Mouse (Mus musculus) left cerebral cortex, adult 9 months (tissue): ENCODE measurements around the gene Zfp868.
"Not testable (repeated sequence)": the region's sequence is repeated elsewhere in the genome, so short reads cannot be mapped to it uniquely, and the experiment has no call there.

Experiments
- DNase-seq, 2 experiments: peaks; one replicate each; pipeline ENCODE4 v3.0.0; 2022; ENCODE audit warnings: low spot score in 2 of 2

The Zfp868 gene

GRCm38 (mm10) chr8:69625095-69625789 is at the start of gene Zfp868:
Gene Zfp868 (minus strand): TSS chr8:69625548.
- DNase-seq, result peak; percentile 90 to 97

- DNase-seq, result not testable (repeated sequence)
Observed at GRCm38 (mm10) chr8:69665051-69665450, 39.7 kb upstream of the Zfp868 start.

GRCm38 (mm10) chr8:69661294-69661693 is 35.9 kb upstream of the Zfp868 start:
- no peak for DNase-seq

- peak; percentile 76 to 94 for DNase-seq
Observed at GRCm38 (mm10) chr8:69654358-69654981, 29.1 kb upstream of the Zfp868 start, which contains the start of gene Zfp964. Gene Zfp964 (plus strand): TSS chr8:69654479.

GRCm38 (mm10) chr8:69653808-69654357 is 28.5 kb upstream of the Zfp868 start:
- DNase-seq, result no peak

GRCm38 (mm10) chr8:69618078-69618477 is 7.3 kb downstream of the Zfp868 start:
- no peak for DNase-seq

- DNase-seq, result no peak
Observed at GRCm38 (mm10) chr8:69614687-69615086, 10.7 kb downstream of the Zfp868 start.

GRCm38 (mm10) chr8:69597598-69597997 is 27.8 kb downstream of the Zfp868 start:
- not testable (repeated sequence) for DNase-seq

GRCm38 (mm10) chr8:69584611-69585202 is 40.6 kb downstream of the Zfp868 start:
- peak in 1 of 2 experiments; percentile 53 for DNase-seq

GRCm38 (mm10) chr8:69584201-69584600 is 41.1 kb downstream of the Zfp868 start:
- DNase-seq, result not testable (repeated sequence)
